Mouse (Mus musculus) right cerebral cortex, postnatal 14 days (tissue): ENCODE data around the gene Sbpl.
"Not testable (repeated sequence)": the region's sequence is repeated elsewhere in the genome, so short reads cannot be mapped to it uniquely, and the experiment has no call there.

Experiments used
- DNase-seq: peaks from one replicate; pipeline ENCODE4 v3.0.0; 2022

The Sbpl gene

DNA sequence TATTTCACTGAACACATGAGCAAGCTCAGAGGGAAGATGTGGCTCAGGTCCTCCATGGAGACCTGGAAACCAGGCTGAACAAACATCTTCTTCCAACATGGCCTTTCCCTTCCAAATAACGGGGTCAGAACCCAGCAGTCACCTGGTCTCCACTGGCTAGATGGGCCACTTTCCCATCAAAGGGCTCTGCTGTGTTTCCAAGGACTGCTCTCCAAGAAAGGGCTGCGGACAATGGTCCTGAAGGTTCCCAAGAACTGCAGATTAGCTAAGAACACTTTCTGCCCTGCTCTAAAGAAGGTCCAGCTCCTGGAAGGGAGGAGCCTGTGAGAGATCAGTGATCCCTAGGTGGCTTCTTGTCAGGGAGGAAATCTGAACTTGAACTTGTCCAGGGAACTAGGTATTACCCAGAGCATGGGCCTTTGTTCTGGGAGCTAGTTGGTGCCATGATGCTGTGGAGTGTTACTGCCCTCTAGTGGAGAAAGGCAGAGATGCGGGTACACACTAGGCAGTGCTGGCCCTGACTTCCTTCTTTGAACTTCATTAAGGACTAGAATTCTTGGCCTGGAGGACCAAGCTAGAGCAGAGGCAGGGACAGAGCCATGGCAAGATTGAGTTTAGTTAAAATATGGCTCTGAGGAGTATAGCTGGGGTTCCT is 5.1 kb upstream of the Sbpl start:
- peak; percentile 73 for DNase-seq

DNA sequence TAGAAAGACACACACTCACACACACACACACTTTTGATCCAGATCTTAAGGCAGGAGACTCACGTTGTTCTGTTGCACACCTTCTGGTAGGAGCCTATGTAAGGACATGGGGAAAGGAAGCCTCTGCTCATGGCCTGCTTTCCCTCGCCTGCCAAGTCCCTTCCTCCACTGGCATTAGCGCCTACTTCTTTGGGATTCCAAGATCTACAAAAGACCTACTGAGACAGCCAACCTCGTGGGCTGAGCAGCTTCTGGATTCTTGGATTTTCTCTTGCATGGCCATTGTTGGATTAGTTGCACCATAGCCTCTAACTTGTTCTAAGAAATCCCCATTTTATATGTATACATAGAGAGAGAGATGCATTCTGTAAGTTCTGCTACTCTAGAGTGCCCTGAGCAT is 4.2 kb downstream of the Sbpl start:
- DNase-seq = not testable (repeated sequence)

- DNase-seq = no peak
Observed at GRCm38 (mm10) chr17:23949068-23949467, 6.0 kb downstream of the Sbpl start.

- DNase-seq = not testable (repeated sequence)
Observed at GRCm38 (mm10) chr17:23947486-23947885, 7.6 kb downstream of the Sbpl start.

GRCm38 (mm10) chr17:23941372-23941771 is 13.7 kb downstream of the Sbpl start, which contains the start of gene Sbp:
Sbp (plus strand) TSS chr17:23941672.
- DNase-seq = no peak

DNA sequence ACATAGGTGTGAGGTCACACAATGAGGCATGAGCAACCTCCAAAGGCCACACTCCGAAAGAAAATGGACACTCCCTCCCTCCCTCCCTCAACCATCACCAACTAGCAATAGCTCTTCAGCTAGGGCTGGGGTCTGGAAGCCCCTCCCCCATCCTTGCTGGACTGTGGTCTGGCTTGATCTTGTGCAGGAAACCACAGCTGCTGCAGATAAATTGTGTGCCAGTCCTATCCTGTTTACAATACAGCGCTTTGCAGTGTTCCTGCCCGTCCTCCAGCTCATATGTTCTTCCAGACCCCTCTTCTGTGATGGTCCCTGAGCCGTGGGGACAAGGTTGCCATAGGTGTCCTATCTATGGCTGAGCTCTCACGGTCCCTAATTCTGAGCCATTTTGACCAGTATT is 23.9 kb downstream of the Sbpl start:
- DNase-seq = no peak

DNA sequence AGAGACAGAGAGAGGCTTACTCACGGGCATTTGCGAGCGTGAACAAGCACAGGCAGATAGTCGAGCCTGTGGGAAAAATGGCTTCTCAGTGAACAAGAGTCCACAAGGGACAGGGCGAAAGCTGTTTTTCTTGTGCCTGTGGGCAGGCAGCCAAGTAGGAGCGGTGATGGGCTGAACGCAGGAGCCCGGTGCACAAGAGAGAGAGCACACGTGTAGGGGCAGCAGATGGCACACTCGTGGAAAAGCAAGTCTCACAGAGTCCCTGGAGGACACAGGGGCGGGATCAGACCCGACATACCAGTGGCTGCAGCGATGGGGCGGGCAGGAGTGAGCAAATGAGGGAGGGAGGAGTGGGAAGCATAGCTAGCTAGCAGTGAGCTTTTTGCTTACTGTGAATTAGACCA is 30.0 kb downstream of the Sbpl start:
- DNase-seq = peak; percentile 62

DNA sequence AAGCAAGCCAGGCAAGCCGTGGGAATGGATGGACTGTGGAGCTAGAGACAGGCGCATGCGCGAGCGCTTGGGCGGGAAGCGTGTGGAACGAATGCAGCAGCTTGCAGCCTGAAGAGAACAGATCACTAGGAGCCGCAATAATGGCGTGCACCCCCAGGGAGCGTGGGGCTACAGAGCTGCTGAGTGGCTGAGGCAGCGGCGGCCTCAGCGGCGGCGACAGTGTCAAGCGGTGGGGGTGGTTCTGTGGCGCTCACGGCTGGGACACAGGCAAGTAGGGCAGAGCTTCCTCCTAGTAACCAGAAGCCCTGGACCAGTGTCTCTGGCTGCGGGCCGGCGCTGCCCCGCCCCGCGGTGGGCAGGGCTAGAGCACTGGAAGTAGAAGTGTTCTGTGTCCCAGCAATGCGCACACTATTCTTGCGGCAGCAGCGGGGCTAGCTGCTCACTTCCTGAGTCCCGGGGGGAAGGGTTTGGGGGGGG is 30.5 kb downstream of the Sbpl start:
- peak; percentile 84 for DNase-seq

- DNase-seq = not testable (repeated sequence)
Observed at GRCm38 (mm10) chr17:23917158-23917557, 37.9 kb downstream of the Sbpl start, which contains the start of gene Dcpp3. Dcpp3 (plus strand) TSS chr17:23917458.
